Mouse (Mus musculus) CD4-positive, CD25-positive, alpha-beta regulatory T cell, adult 4 months (primary cell): Measurements from ENCODE around the gene Prex1. TPM values are rescaled to one million over a fixed set of nuclear protein-coding genes. Genes with fewer than 3 reads are reported as not detected.
A peak's percentile ranks its signal among the peaks of the same experiment; 100 is the strongest.
"Not testable (repeated sequence)": the region's sequence is repeated elsewhere in the genome, so short reads cannot be mapped to it uniquely, and the experiment has no call there.

Source experiments
- ATAC-seq: one replicate; pipeline ENCODE4 v1.8.0; 2017
- polyA plus RNA-seq, 2 experiments: library from polyadenylated mRNA; unstranded; fragments of 100-300 nt; shearing (Covaris generic); gene quantifications; one replicate each; pipeline ENCODE4 v1.2.1; 2017

The Prex1 gene
- polyA plus RNA-seq, 2 experiments from 2014 or later = 25.0 to 25.2 TPM

- no peak for ATAC-seq
Observed at GRCm38 (mm10) chr2:166552657-166553056, 161.0 kb downstream of the Prex1 start.

- no peak for ATAC-seq
Observed at GRCm38 (mm10) chr2:166551831-166552498, 161.7 kb downstream of the Prex1 start.

GRCm38 (mm10) chr2:166549871-166550270 is 163.8 kb downstream of the Prex1 start:
- ATAC-seq = no peak

DNA sequence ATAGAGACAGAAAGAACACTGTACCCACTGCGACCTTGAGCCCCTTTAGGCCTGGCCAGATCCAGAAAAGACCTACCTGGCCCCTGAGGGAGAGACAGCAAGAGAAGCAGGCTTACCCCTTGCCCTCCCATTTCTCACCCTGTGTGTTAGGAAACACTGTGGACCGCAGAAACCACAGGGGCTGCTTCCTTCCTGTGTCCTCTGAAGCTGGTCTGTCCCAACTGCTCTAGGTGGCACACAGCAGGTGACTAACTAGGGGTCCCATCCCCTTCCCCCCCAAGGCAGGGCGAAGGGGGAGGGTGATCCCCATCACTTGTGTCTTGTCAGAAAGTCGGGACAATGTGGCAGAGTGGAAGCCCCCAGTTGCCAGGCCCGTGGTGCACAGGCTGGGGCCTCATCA is 164.6 kb downstream of the Prex1 start:
- ATAC-seq = peak; percentile 37

DNA sequence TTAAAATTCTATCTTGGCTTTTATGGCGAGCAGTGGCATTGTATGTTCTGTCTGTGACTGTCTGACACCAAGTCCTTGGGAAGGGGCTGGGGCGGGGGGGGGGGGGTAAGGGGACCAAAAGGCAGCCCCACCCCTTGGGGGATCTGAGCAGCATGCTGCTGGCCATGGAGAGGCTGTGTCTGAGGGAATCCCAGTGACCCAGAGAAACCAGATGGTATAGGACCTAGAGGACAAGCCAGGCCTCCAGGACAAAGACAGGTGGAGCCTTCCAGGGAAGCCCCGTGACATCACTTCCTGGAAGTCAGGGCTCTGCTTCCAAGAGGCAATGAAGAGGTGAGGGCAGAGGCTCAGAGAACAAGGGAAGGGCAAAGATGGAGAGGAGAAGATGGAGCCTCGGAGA is 168.1 kb downstream of the Prex1 start:
- ATAC-seq = no peak

DNA sequence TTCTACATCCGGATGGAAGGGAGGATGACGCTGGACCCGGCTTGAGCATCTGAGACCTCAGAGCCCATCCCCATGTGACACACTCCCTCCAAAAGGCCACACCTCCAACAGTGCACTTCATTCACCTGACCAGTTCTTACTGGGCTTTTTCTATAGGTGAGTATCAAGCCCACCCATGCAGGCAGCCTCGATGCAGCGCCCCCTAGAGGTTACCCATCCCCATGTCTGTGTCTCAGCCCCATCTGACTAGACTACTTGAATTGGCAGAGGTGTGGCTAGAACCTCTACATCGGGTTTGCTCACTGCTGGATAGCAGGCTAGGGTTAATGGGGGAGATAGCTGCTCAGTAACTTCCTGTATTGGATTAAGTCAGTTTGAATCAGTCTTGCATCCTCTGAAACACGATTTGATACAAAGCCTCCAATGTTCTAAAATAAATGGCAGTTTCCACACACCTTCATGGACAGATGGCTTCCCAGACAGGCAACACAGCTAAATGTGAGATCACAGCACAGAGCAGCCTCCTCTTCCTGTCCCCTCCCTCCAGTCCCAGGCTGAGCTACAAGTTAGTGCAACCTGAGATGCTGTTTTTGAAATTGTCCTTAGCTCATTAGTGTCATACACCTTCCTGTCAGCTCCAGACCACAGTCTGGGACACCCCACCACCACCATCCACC is 168.9 kb downstream of the Prex1 start:
- no peak for ATAC-seq

- ATAC-seq = no peak
Observed at GRCm38 (mm10) chr2:166541112-166541928, 172.3 kb downstream of the Prex1 start.

- ATAC-seq = no peak
Observed at GRCm38 (mm10) chr2:166540216-166540615, 173.4 kb downstream of the Prex1 start.

DNA sequence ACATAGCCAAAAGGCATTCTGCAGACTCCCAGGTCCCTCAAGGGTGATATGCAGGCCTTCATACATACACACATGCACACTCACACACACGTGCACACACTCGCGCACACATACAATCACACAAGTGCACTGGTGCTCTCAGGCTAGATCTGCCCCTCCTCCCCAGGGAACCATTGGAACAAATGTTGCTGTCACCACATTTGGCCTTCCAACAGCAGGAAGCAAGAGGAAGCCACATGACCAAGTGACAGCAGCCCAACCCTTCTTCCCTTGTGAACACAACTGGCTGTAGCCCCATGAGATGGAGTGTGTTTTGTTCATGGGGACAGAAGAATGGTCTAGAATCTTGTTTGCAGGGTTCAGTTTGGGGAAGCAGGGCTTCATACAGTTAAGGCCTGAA is 176.7 kb downstream of the Prex1 start:
- no peak for ATAC-seq

DNA sequence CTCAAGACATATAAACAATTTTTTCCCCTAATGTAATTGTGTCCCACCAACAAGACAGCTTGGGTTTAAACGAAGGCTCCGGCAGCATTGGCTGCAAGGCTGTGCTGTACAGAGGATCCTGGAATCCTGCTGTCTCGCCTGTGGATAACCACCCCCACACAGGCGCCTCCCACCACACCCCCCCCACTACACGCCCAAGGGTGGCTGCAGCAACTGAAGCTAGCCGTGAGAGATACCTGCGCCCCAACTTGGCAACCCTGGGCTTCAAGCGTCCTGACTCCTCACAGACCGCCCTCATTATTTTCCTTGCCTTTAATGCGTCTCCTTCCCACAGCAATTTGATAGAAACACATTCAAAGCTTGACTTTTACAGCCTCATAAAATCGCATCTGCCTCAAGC is 178.1 kb downstream of the Prex1 start:
- no peak for ATAC-seq

DNA sequence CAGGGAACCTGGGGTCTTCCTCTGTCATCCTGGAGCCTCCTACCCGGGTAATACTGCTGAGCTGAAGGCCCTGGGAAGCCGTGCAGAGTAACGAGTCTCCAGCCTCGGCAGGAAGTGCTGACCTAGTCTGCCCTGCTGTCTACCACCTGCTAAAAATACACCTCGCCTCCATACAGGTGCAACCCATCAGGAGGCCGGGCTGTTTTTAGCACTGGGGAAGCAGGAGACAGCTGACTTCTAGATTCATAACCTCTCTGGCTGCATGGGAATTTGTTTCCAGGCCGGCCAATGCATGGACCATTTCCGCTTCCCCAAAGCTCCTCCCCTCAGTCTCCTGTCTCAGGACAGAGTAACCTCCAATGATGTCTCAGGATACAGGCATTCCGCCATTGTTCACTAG is 187.4 kb downstream of the Prex1 start:
- ATAC-seq = no peak

GRCm38 (mm10) chr2:166523156-166523890 is 190.3 kb downstream of the Prex1 start:
- ATAC-seq = no peak

DNA sequence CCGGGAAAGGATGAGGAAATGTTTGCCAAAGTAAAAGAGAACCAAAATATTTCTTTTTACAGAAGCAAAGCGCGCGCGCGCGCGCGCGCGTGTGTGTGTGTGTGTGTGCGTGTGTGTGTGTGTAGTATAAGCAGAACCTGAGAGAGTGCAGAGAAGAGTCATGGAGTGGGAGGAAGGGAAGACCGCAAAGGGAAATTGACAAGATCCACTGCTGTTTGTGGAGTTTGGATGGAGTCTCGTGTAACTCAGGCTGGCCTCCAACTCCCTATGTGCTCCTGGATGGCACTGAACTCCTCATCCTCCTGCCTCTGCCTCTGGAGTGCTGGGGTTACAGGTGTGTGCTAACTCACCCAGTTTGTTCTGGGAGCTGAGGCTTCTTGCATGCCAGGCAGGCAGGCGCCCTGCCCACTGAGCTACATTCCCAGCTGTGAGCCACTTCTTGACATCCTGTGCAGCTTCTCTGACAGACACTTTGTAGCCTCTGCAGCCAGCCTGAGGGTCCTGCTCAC is 191.0 kb downstream of the Prex1 start:
- no peak for ATAC-seq

GRCm38 (mm10) chr2:166521878-166522611 is 191.6 kb downstream of the Prex1 start:
- ATAC-seq = no peak

GRCm38 (mm10) chr2:166521461-166521860 is 192.2 kb downstream of the Prex1 start:
- no peak for ATAC-seq

- no peak for ATAC-seq
Observed at GRCm38 (mm10) chr2:166520536-166520935, 193.1 kb downstream of the Prex1 start.

GRCm38 (mm10) chr2:166517392-166518174 is 196.0 kb downstream of the Prex1 start:
- not testable (repeated sequence) for ATAC-seq

GRCm38 (mm10) chr2:166516818-166517353 is 196.7 kb downstream of the Prex1 start:
- no peak for ATAC-seq
